Mouse (Mus musculus): Measurements from ENCODE around the gene Rmnd5a.

GRCm38 (mm10) chr6:71476783-71477182, 36.3 kb upstream of the Rmnd5a start:
- no peak for TF ChIP-seq CTCF (IDR thresholded peaks at IDR 0.05; ENCODE audit: insufficient read depth, low read length)
- no peak for TF ChIP-seq POLR2A (IDR thresholded peaks at IDR 0.05; ENCODE audit: borderline replicate concordance, extremely low read depth, low read depth, low read length)

Measured in lung, adult 2 months (tissue).